Mouse (Mus musculus): ENCODE measurements around the gene Gramd4. TPM values are rescaled to one million over a fixed set of nuclear protein-coding genes. Genes with fewer than 3 reads are reported as not detected.
A peak's percentile ranks its signal among the peaks of the same experiment; 100 is the strongest.

Gene Gramd4
- total and polyA plus RNA-seq, 3 experiments: 25.3 to 31.5 (median 27.6) TPM

GRCm38 (mm10) chr15:86182646-86183045 is 125.2 kb downstream of the Gramd4 start:
- Histone ChIP-seq H3K27me3 (ENCODE audit: control insufficient read depth, insufficient read depth, low read length) (no peaks in the 10 kb centered on the region), H3K27ac (peak overlapping the region; percentile 70), H3K9ac (ENCODE audit: low read depth, low read length) (0 out of 2 replicates have a peak overlapping the region, but pooled peaks have one; percentile 18), H3K4me3 (peak overlapping the region; percentile 22), H3K79me2 (replicated peaks; ENCODE audit: control insufficient read depth, insufficient read depth, low read length) (no peaks in the 10 kb centered on the region; the same call in 1 of the 2 replicates), H3K4me1 (ENCODE audit: control insufficient read depth, insufficient read depth, low read length) (peaks cover 30% of the 10 kb centered on the region), H3K36me3 (ENCODE audit: control insufficient read depth, insufficient read depth, low read length) (no peaks in the 10 kb centered on the region)
- no peak for TF ChIP-seq POLR2A (IDR thresholded peaks at IDR 0.05; ENCODE audit: insufficient read depth, low read depth, low read length)
- TF ChIP-seq EP300 (IDR thresholded peaks at IDR 0.05; ENCODE audit: insufficient read depth, low read depth, low read length): 0 out of 2 replicates have a peak, but pooled peaks have one; percentile 39
- no peak for TF ChIP-seq CTCF (IDR thresholded peaks at IDR 0.05)
- DNase-seq: peak; percentile 80 to 88
- 7% methylated on average over 13 of the region's 13 CpGs for WGBS
- intact Hi-C loops (cut with DNase I): no loop called here

- intact Hi-C loops (cut with DNase I): no loop called here
- Histone ChIP-seq H3K36me3 (ENCODE audit: control insufficient read depth, insufficient read depth, low read length) (no peaks in the 10 kb centered on the region), H3K4me3 (no peak overlapping the region), H3K79me2 (replicated peaks; ENCODE audit: control insufficient read depth, insufficient read depth, low read length) (no peaks in the 10 kb centered on the region; the same call in 1 of the 2 replicates), H3K4me1 (ENCODE audit: control insufficient read depth, insufficient read depth, low read length) (peaks cover 33% of the 10 kb centered on the region), H3K27ac (peak overlapping the region; percentile 29), H3K9ac (ENCODE audit: low read depth, low read length) (no peak overlapping the region), H3K27me3 (ENCODE audit: control insufficient read depth, insufficient read depth, low read length) (no peaks in the 10 kb centered on the region)
- no peak for TF ChIP-seq EP300 (IDR thresholded peaks at IDR 0.05; ENCODE audit: insufficient read depth, low read depth, low read length)
- no peak for TF ChIP-seq POLR2A (IDR thresholded peaks at IDR 0.05; ENCODE audit: insufficient read depth, low read depth, low read length)
- TF ChIP-seq CTCF (IDR thresholded peaks at IDR 0.05): no peak
- 92% methylated on average over 8 of the region's 8 CpGs for WGBS
- no peak for DNase-seq
Measured at GRCm38 (mm10) chr15:86183484-86183883, 126.0 kb downstream of the Gramd4 start.

GRCm38 (mm10) chr15:86184071-86184470 is 126.6 kb downstream of the Gramd4 start:
- no peak for DNase-seq
- H3K79me2 ChIP-seq (replicated peaks; ENCODE audit: control insufficient read depth, insufficient read depth, low read length): no peaks in the 10 kb centered on the region; the same call in 1 of the 2 replicates
- H3K9ac ChIP-seq (ENCODE audit: low read depth, low read length): no peak overlapping the region
- intact Hi-C loops (cut with DNase I): no loop called here
- H3K27ac ChIP-seq: peak overlapping the region; percentile 99; the same call in 1 of the 2 replicates
- 46% methylated on average over 5 of the region's 5 CpGs for WGBS
- no peaks in the 10 kb centered on the region for H3K36me3 ChIP-seq (ENCODE audit: control insufficient read depth, insufficient read depth, low read length)
- no peak overlapping the region; the same call in 1 of the 2 replicates for H3K4me3 ChIP-seq
- peaks cover 38% of the 10 kb centered on the region for H3K4me1 ChIP-seq (ENCODE audit: control insufficient read depth, insufficient read depth, low read length)
- no peak for TF ChIP-seq EP300 (IDR thresholded peaks at IDR 0.05; ENCODE audit: insufficient read depth, low read depth, low read length)
- TF ChIP-seq CTCF (IDR thresholded peaks at IDR 0.05): no peak
- no peak for TF ChIP-seq POLR2A (IDR thresholded peaks at IDR 0.05; ENCODE audit: insufficient read depth, low read depth, low read length)
- no peaks in the 10 kb centered on the region for H3K27me3 ChIP-seq (ENCODE audit: control insufficient read depth, insufficient read depth, low read length)

GRCm38 (mm10) chr15:86184851-86185688 is 127.6 kb downstream of the Gramd4 start:
- Histone ChIP-seq H3K27ac (peak overlapping the region; percentile 99), H3K79me2 (replicated peaks; ENCODE audit: control insufficient read depth, insufficient read depth, low read length) (no peaks in the 10 kb centered on the region), H3K4me3 (peak overlapping the region; percentile 82), H3K36me3 (ENCODE audit: control insufficient read depth, insufficient read depth, low read length) (no peaks in the 10 kb centered on the region), H3K9ac (ENCODE audit: low read depth, low read length) (peak overlapping the region; percentile 91), H3K27me3 (ENCODE audit: control insufficient read depth, insufficient read depth, low read length) (no peaks in the 10 kb centered on the region), H3K4me1 (ENCODE audit: control insufficient read depth, insufficient read depth, low read length) (peaks cover 42% of the 10 kb centered on the region)
- TF ChIP-seq CTCF (IDR thresholded peaks at IDR 0.05) (no peak), EP300 (IDR thresholded peaks at IDR 0.05; ENCODE audit: insufficient read depth, low read depth, low read length) (no peak), POLR2A (IDR thresholded peaks at IDR 0.05; ENCODE audit: insufficient read depth, low read depth, low read length) (no peak)
- under 1% methylated on average over 70 of the region's 70 CpGs for WGBS
- DNase-seq: peak; percentile 77 to 80
- intact Hi-C loops (cut with DNase I): no loop called here

- Histone ChIP-seq H3K79me2 (replicated peaks; ENCODE audit: control insufficient read depth, insufficient read depth, low read length) (no peaks in the 10 kb centered on the region), H3K9ac (ENCODE audit: low read depth, low read length) (peak within 1 kb of the TSS; percentile 91), H3K4me1 (ENCODE audit: control insufficient read depth, insufficient read depth, low read length) (peaks cover 42% of the 10 kb centered on the region), H3K4me3 (peak within 1 kb of the TSS; percentile 82), H3K27ac (peak within 1 kb of the TSS; percentile 99), H3K36me3 (ENCODE audit: control insufficient read depth, insufficient read depth, low read length) (no peaks in the 10 kb centered on the region), H3K27me3 (ENCODE audit: control insufficient read depth, insufficient read depth, low read length) (no peaks in the 10 kb centered on the region)
- 3% methylated on average over 43 of the region's 43 CpGs for WGBS
- peak; percentile 93 for DNase-seq
- intact Hi-C loops (cut with DNase I): no loop called here
- TF ChIP-seq POLR2A (IDR thresholded peaks at IDR 0.05; ENCODE audit: insufficient read depth, low read depth, low read length) (peak; percentile 86), CTCF (IDR thresholded peaks at IDR 0.05) (peak; percentile 77), EP300 (IDR thresholded peaks at IDR 0.05; ENCODE audit: insufficient read depth, low read depth, low read length) (no peak)
Measured at GRCm38 (mm10) chr15:86185689-86186569, 128.4 kb downstream of the Gramd4 start, which contains the start of gene Cerk. Cerk (minus strand) TSS chr15:86186141.
